Mouse (Mus musculus): ENCODE results near the gene Serpina11. TPM values are rescaled to one million over a fixed set of nuclear protein-coding genes. Genes with fewer than 3 reads are reported as not detected.

Serpina11 gene
- total and polyA plus RNA-seq, 3 experiments, result not detected

- no peaks in the 10 kb centered on the region for H3K27me3 ChIP-seq (ENCODE audit: insufficient read depth, low read length)
- H3K4me3 ChIP-seq (ENCODE audit: low read depth, low read length), result no peak overlapping the region
- ATAC-seq (ENCODE audit: extremely low read depth, insufficient number of reproducible peaks, low FRiP score, poor library complexity, severe bottlenecking), result no peak
- H3K4me1 ChIP-seq (ENCODE audit: insufficient read depth, low read depth, low read length), result no peaks in the 10 kb centered on the region
- no peaks in the 10 kb centered on the region for H3K9me3 ChIP-seq (replicated peaks)
- no peak for DNase-seq (ENCODE audit: low spot score)
- no peak for TF ChIP-seq GATA1 (IDR thresholded peaks at IDR 0.05; ENCODE audit: borderline replicate concordance, low read length)
- TF ChIP-seq POLR2AphosphoS5 (IDR thresholded peaks at IDR 0.05; ENCODE audit: insufficient replicate concordance, low read depth, low read length), result no peak
- no peak for TF ChIP-seq CTCF (IDR thresholded peaks at IDR 0.05; ENCODE audit: low read depth, low read length)
- TF ChIP-seq GATA2 (IDR thresholded peaks at IDR 0.05; ENCODE audit: borderline replicate concordance, low read depth, low read length), result no peak
- no peak for TF ChIP-seq TAL1 (conservative IDR thresholded peaks at IDR 0.05; ENCODE audit: low read depth, low read length)
- no peaks in the 10 kb centered on the region for H3K36me3 ChIP-seq (replicated peaks)
Measured at GRCm38 (mm10) chr12:103946243-103946642, 43.5 kb downstream of the Serpina11 start.

Other genes with a start within 250 kb of the Serpina11 start
- gene Serpina1d, start 216.4 kb downstream of the Serpina11 start, total RNA-seq (2014; fragmentation: Nextera tagmentation), result not detected in 2 replicates
- gene Serpina1d, start 216.4 kb downstream of the Serpina11 start, total RNA-seq (2017), result not detected in 2 replicates
- not detected in 2 replicates for gene Serpina1d, start 216.4 kb downstream of the Serpina11 start, polyA plus RNA-seq (2012)
- gene Serpina1b, start 159.6 kb downstream of the Serpina11 start, total RNA-seq (2014; fragmentation: Nextera tagmentation), result not detected in 2 replicates
- 0.16 TPM in 1 of 2 replicates, not detected in the other for gene Serpina1b, start 159.6 kb downstream of the Serpina11 start, total RNA-seq (2017)
- not detected in 2 replicates for gene Serpina1b, start 159.6 kb downstream of the Serpina11 start, polyA plus RNA-seq (2012)
- gene Serpina1a, start 126.4 kb downstream of the Serpina11 start, total RNA-seq (2014; fragmentation: Nextera tagmentation), result not detected in 2 replicates
- gene Serpina1a, start 126.4 kb downstream of the Serpina11 start, total RNA-seq (2017), result 0.22 TPM in 1 of 2 replicates, not detected in the other
- not detected in 2 replicates for gene Serpina1a, start 126.4 kb downstream of the Serpina11 start, polyA plus RNA-seq (2012)
- not detected in 2 replicates for gene Serpina1c, start 85.1 kb downstream of the Serpina11 start, total RNA-seq (2014; fragmentation: Nextera tagmentation)
- not detected in 2 replicates for gene Serpina1c, start 85.1 kb downstream of the Serpina11 start, total RNA-seq (2017)
- gene Serpina1c, start 85.1 kb downstream of the Serpina11 start, polyA plus RNA-seq (2012), result not detected in 2 replicates
- not detected in 2 replicates for gene Serpina1e, start 31.0 kb downstream of the Serpina11 start, total RNA-seq (2014; fragmentation: Nextera tagmentation)
- gene Serpina1e, start 31.0 kb downstream of the Serpina11 start, total RNA-seq (2017), result 0.12 TPM in 1 of 2 replicates, not detected in the other
- not detected in 2 replicates for gene Serpina1e, start 31.0 kb downstream of the Serpina11 start, polyA plus RNA-seq (2012)
- not detected in 2 replicates for gene Serpina9, start 23.8 kb upstream of the Serpina11 start, total RNA-seq (2014; fragmentation: Nextera tagmentation)
- 0.38 TPM in 1 of 2 replicates, not detected in the other for gene Serpina9, start 23.8 kb upstream of the Serpina11 start, total RNA-seq (2017)
- gene Serpina9, start 23.8 kb upstream of the Serpina11 start, polyA plus RNA-seq (2012), result not detected in 2 replicates
- gene Serpina12, start 54.5 kb upstream of the Serpina11 start, total RNA-seq (2014; fragmentation: Nextera tagmentation), result not detected in 2 replicates
- 0.05 and 0.06 TPM in 2 replicates for gene Serpina12, start 54.5 kb upstream of the Serpina11 start, total RNA-seq (2017)
- gene Serpina12, start 54.5 kb upstream of the Serpina11 start, polyA plus RNA-seq (2012), result not detected in 2 replicates
- gene Serpina5, start 111.2 kb upstream of the Serpina11 start, total RNA-seq (2014; fragmentation: Nextera tagmentation), result not detected in 2 replicates
- gene Serpina5, start 111.2 kb upstream of the Serpina11 start, total RNA-seq (2017), result not detected in 2 replicates
- gene Serpina5, start 111.2 kb upstream of the Serpina11 start, polyA plus RNA-seq (2012), result not detected in 2 replicates
- not detected in 2 replicates for gene Serpina3a, start 122.8 kb upstream of the Serpina11 start, total RNA-seq (2014; fragmentation: Nextera tagmentation)
- gene Serpina3a, start 122.8 kb upstream of the Serpina11 start, total RNA-seq (2017), result 0.16 TPM in 1 of 2 replicates, not detected in the other
- not detected in 2 replicates for gene Serpina3a, start 122.8 kb upstream of the Serpina11 start, polyA plus RNA-seq (2012)
- not detected in 2 replicates for gene Serpina3b, start 138.0 kb upstream of the Serpina11 start, total RNA-seq (2014; fragmentation: Nextera tagmentation)
- gene Serpina3b, start 138.0 kb upstream of the Serpina11 start, total RNA-seq (2017), result 0.22 TPM in 1 of 2 replicates, not detected in the other
- not detected in 2 replicates for gene Serpina3b, start 138.0 kb upstream of the Serpina11 start, polyA plus RNA-seq (2012)
- gene Serpina3c, start 163.9 kb upstream of the Serpina11 start, total RNA-seq (2014; fragmentation: Nextera tagmentation), result not detected in 2 replicates
- 0.05 and 0.06 TPM in 2 replicates for gene Serpina3c, start 163.9 kb upstream of the Serpina11 start, total RNA-seq (2017)
- gene Serpina3c, start 163.9 kb upstream of the Serpina11 start, polyA plus RNA-seq (2012), result not detected in 2 replicates
- gene Serpina3f, start 224.6 kb upstream of the Serpina11 start, total RNA-seq (2014; fragmentation: Nextera tagmentation), result not detected in 2 replicates
- 0.06 and 0.22 TPM in 2 replicates for gene Serpina3f, start 224.6 kb upstream of the Serpina11 start, total RNA-seq (2017)
- not detected in 2 replicates for gene Serpina3f, start 224.6 kb upstream of the Serpina11 start, polyA plus RNA-seq (2012)
- gene Serpina3g, start 246.3 kb upstream of the Serpina11 start, total RNA-seq (2014; fragmentation: Nextera tagmentation), result not detected in 2 replicates
- 0.06 and 0.16 TPM in 2 replicates for gene Serpina3g, start 246.3 kb upstream of the Serpina11 start, total RNA-seq (2017)
- not detected in 2 replicates for gene Serpina3g, start 246.3 kb upstream of the Serpina11 start, polyA plus RNA-seq (2012)

All from G1E (cell line).